Mouse (Mus musculus) layer of hippocampus, adult 2 months (tissue): ENCODE data around the gene Slc24a4. TPM values are rescaled to one million over a fixed set of nuclear protein-coding genes. Genes with fewer than 3 reads are reported as not detected.

Experiments
- DNase-seq, 2 experiments: peaks; one replicate each; pipeline ENCODE4 v3.0.0; 2022; ENCODE audit warnings: low spot score in 2 of 2
- H3K27ac ChIP-seq: fragments of 200-600 bp; 2 replicates; pipeline ENCODE4 v1.8.1; 2022
- H3K4me3 ChIP-seq: fragments of 200-600 bp; 2 replicates; pipeline ENCODE4 v1.8.1; 2022; ENCODE audit warnings: mild to moderate bottlenecking
- CTCF ChIP-seq: fragments of 200-600 bp; conservative IDR thresholded peaks from 2 replicates; pipeline ENCODE4 v1.8.1; 2022; ENCODE audit warnings: antibody characterized with exemption, mild to moderate bottlenecking, moderate library complexity
- total RNA-seq, 2 experiments: library from RNA; stranded (reverse); gene quantifications; 2 replicates each; pipeline ENCODE4 v1.2.3; 2021

Gene Slc24a4
- total RNA-seq, 2 experiments from 2014 or later, result 46.6 to 48.6 TPM

- no peak overlapping the region for H3K27ac ChIP-seq
- no peak for TF ChIP-seq CTCF
- DNase-seq, result no peak
- H3K4me3 ChIP-seq, result no peak overlapping the region
These were observed 168.4 kb downstream of the Slc24a4 start for GRCm38 (mm10) chr12:102296967-102297366.

GRCm38 (mm10) chr12:102299209-102299608, 170.7 kb downstream of the Slc24a4 start:
- no peak overlapping the region for H3K4me3 ChIP-seq
- no peak for DNase-seq
- no peak for TF ChIP-seq CTCF
- H3K27ac ChIP-seq, result no peak overlapping the region

GRCm38 (mm10) chr12:102301585-102301984, 173.1 kb downstream of the Slc24a4 start:
- Histone ChIP-seq H3K4me3 (no peak overlapping the region), H3K27ac (no peak overlapping the region)
- no peak for TF ChIP-seq CTCF
- no peak for DNase-seq

GRCm38 (mm10) chr12:102302322-102302721, 173.8 kb downstream of the Slc24a4 start:
- Histone ChIP-seq H3K4me3 (no peak overlapping the region), H3K27ac (no peak overlapping the region)
- no peak for TF ChIP-seq CTCF
- no peak for DNase-seq

- no peak overlapping the region for H3K4me3 ChIP-seq
- no peak for DNase-seq
- TF ChIP-seq CTCF, result no peak
- H3K27ac ChIP-seq, result peak overlapping the region; percentile 14; the same call in 1 of the 2 replicates
These were observed 174.4 kb downstream of the Slc24a4 start for GRCm38 (mm10) chr12:102302831-102303351.

GRCm38 (mm10) chr12:102303867-102304266, 175.3 kb downstream of the Slc24a4 start:
- peak in 1 of 2 experiments; percentile 23 for DNase-seq
- no peak for TF ChIP-seq CTCF
- Histone ChIP-seq H3K27ac (no peak overlapping the region), H3K4me3 (no peak overlapping the region)

- peak overlapping the region; percentile 23; the same call in 1 of the 2 replicates for H3K27ac ChIP-seq
- no peak overlapping the region for H3K4me3 ChIP-seq
- no peak for DNase-seq
- TF ChIP-seq CTCF, result no peak
These were observed 176.7 kb downstream of the Slc24a4 start for GRCm38 (mm10) chr12:102305069-102305836.

- no peak for TF ChIP-seq CTCF
- Histone ChIP-seq H3K4me3 (no peak overlapping the region), H3K27ac (peak overlapping the region; percentile 55; the same call in 1 of the 2 replicates)
- DNase-seq, result peak in 1 of 2 experiments; percentile 32
These were observed 179.5 kb downstream of the Slc24a4 start for GRCm38 (mm10) chr12:102308001-102308456.

GRCm38 (mm10) chr12:102308457-102309011, 180.0 kb downstream of the Slc24a4 start:
- peak overlapping the region; percentile 55; the same call in 1 of the 2 replicates for H3K27ac ChIP-seq
- peak; percentile 54 to 62 for DNase-seq
- TF ChIP-seq CTCF, result no peak
- H3K4me3 ChIP-seq, result no peak overlapping the region

- Histone ChIP-seq H3K4me3 (no peak overlapping the region), H3K27ac (peak overlapping the region; percentile 55; the same call in 1 of the 2 replicates)
- no peak for TF ChIP-seq CTCF
- no peak for DNase-seq
These were observed 180.7 kb downstream of the Slc24a4 start for GRCm38 (mm10) chr12:102309099-102309799.

GRCm38 (mm10) chr12:102309800-102310195, 181.3 kb downstream of the Slc24a4 start:
- Histone ChIP-seq H3K27ac (no peak overlapping the region), H3K4me3 (no peak overlapping the region)
- no peak for TF ChIP-seq CTCF
- DNase-seq, result peak in 1 of 2 experiments; percentile 21

- no peak overlapping the region for H3K27ac ChIP-seq
- no peak overlapping the region for H3K4me3 ChIP-seq
- TF ChIP-seq CTCF, result no peak
- no peak for DNase-seq
These were observed 181.7 kb downstream of the Slc24a4 start for GRCm38 (mm10) chr12:102310261-102310660.

GRCm38 (mm10) chr12:102311454-102311853, 182.9 kb downstream of the Slc24a4 start:
- TF ChIP-seq CTCF, result no peak
- no peak overlapping the region for H3K4me3 ChIP-seq
- no peak for DNase-seq
- H3K27ac ChIP-seq, result no peak overlapping the region

Other genes with a start within 250 kb of the Slc24a4 start
- 10 to 100 TPM; 31.8 to 32.9 TPM for gene Trip11, start 215.5 kb upstream of the Slc24a4 start, total RNA-seq
- gene Atxn3, start 170.5 kb upstream of the Slc24a4 start, total RNA-seq, result 10 to 100 TPM; 20.2 to 23.4 TPM
- gene Cpsf2, start 152.7 kb upstream of the Slc24a4 start, total RNA-seq, result 10 to 100 TPM; 26.3 to 27.4 TPM
- gene Rin3, start 154.3 kb downstream of the Slc24a4 start, total RNA-seq, result 1 to 10 TPM; 3.2 to 4.3 TPM